Mouse (Mus musculus) gastrocnemius, adult 8-10 months (tissue): Measurements from ENCODE around the gene Mrs2. TPM values are rescaled to one million over a fixed set of nuclear protein-coding genes. Genes with fewer than 3 reads are reported as not detected.

Experiments used
- DNase-seq, 2 experiments: peaks; one replicate each; pipeline ENCODE4 v3.0.0; 2022; ENCODE audit warnings: low spot score in 2 of 2
- total RNA-seq, 4 experiments: library from RNA; stranded (reverse); gene quantifications; 2 replicates each; pipeline ENCODE4 v1.2.4; 2022

Gene Mrs2
- total RNA-seq, result 10 to 100 TPM; 37.9 to 43.4 (median 40.0) TPM

- DNase-seq, result peak; percentile 75 to 84
Measured at GRCm38 (mm10) chr13:25019793-25020539, at the start of gene Mrs2. Gene Mrs2, minus strand, starts transcription at chr13:25020379.

GRCm38 (mm10) chr13:25069765-25070164 is 49.6 kb upstream of the Mrs2 start:
- no peak for DNase-seq

- no peak for DNase-seq
Measured at GRCm38 (mm10) chr13:25067183-25067582, 47.0 kb upstream of the Mrs2 start.

GRCm38 (mm10) chr13:25066659-25067058 is 46.5 kb upstream of the Mrs2 start:
- no peak for DNase-seq

- no peak for DNase-seq
Measured at GRCm38 (mm10) chr13:25055873-25056667, 35.9 kb upstream of the Mrs2 start, which contains the start of gene Dcdc2a. Gene Dcdc2a, plus strand, starts transcription at chr13:25056004.

- no peak for DNase-seq
Measured at GRCm38 (mm10) chr13:25055111-25055554, 35.0 kb upstream of the Mrs2 start.

- DNase-seq, result no peak
Measured at GRCm38 (mm10) chr13:25052671-25053070, 32.5 kb upstream of the Mrs2 start.

GRCm38 (mm10) chr13:25039488-25039887 is 19.3 kb upstream of the Mrs2 start:
- no peak for DNase-seq

- no peak for DNase-seq
Measured at GRCm38 (mm10) chr13:25027114-25027425, 6.9 kb upstream of the Mrs2 start.

- no peak for DNase-seq
Measured at GRCm38 (mm10) chr13:25026409-25027113, 6.4 kb upstream of the Mrs2 start.

- DNase-seq, result no peak
Measured at GRCm38 (mm10) chr13:25024655-25025054, 4.5 kb upstream of the Mrs2 start.

GRCm38 (mm10) chr13:25023129-25023528 is 3.0 kb upstream of the Mrs2 start:
- DNase-seq, result no peak

GRCm38 (mm10) chr13:25022386-25022785 is 2.2 kb upstream of the Mrs2 start:
- DNase-seq, result no peak

GRCm38 (mm10) chr13:25020540-25020892 is 337 bp upstream of the Mrs2 start:
- no peak for DNase-seq

- no peak for DNase-seq
Measured at GRCm38 (mm10) chr13:25018316-25018715, 1.9 kb downstream of the Mrs2 start.

GRCm38 (mm10) chr13:25007115-25007514 is 13.1 kb downstream of the Mrs2 start:
- peak; percentile 11 to 44 for DNase-seq

- no peak for DNase-seq
Measured at GRCm38 (mm10) chr13:25002965-25003364, 17.2 kb downstream of the Mrs2 start.

GRCm38 (mm10) chr13:24999538-24999937 is 20.6 kb downstream of the Mrs2 start:
- no peak for DNase-seq

- no peak for DNase-seq
Measured at GRCm38 (mm10) chr13:24993160-24993559, 27.0 kb downstream of the Mrs2 start.

- DNase-seq, result no peak
Measured at GRCm38 (mm10) chr13:24989006-24989405, 31.2 kb downstream of the Mrs2 start.

- DNase-seq, result peak; percentile 15 to 18
Measured at GRCm38 (mm10) chr13:24988391-24988790, 31.8 kb downstream of the Mrs2 start.

- DNase-seq, result no peak
Measured at GRCm38 (mm10) chr13:24985435-24985834, 34.7 kb downstream of the Mrs2 start.
